Mouse (Mus musculus): Measurements from ENCODE around the gene Daglb. TPM values are rescaled to one million over a fixed set of nuclear protein-coding genes. Genes with fewer than 3 reads are reported as not detected.
"Not testable (repeated sequence)": the region's sequence is repeated elsewhere in the genome, so short reads cannot be mapped to it uniquely, and the experiment has no call there.

Daglb gene
- polyA plus RNA-seq, 1 experiment from 2014 or later = 14.6 TPM

GRCm38 (mm10) chr5:143491736-143492135, 27.4 kb downstream of the Daglb start:
- Histone ChIP-seq H3K4me3 (no peak overlapping the region), H3K4me1 (no peaks in the 10 kb centered on the region), H3K9me3 (replicated peaks) (no peaks in the 10 kb centered on the region), H3K27me3 (no peaks in the 10 kb centered on the region), H3K4me2 (replicated peaks) (no peak overlapping the region), H3K9ac (no peak overlapping the region), H3K27ac (no peak overlapping the region), H3K36me3 (peaks cover 81% of the 10 kb centered on the region)
- WGBS = 93% methylated on average over 4 of the region's 4 CpGs
- ATAC-seq (ENCODE audit: low FRiP score) = no peak

- H3K4me1 ChIP-seq = no peaks in the 10 kb centered on the region
- no peak overlapping the region for H3K27ac ChIP-seq
- no peak overlapping the region for H3K9ac ChIP-seq
- no peaks in the 10 kb centered on the region for H3K27me3 ChIP-seq
- ATAC-seq (ENCODE audit: low FRiP score) = no peak
- WGBS = 94% methylated on average over 9 of the region's 10 CpGs
- no peak overlapping the region for H3K4me3 ChIP-seq
- no peaks in the 10 kb centered on the region for H3K9me3 ChIP-seq (replicated peaks)
- H3K4me2 ChIP-seq (replicated peaks) = no peak overlapping the region
- H3K36me3 ChIP-seq = peaks cover 72% of the 10 kb centered on the region
Observed at GRCm38 (mm10) chr5:143493163-143493562, 28.8 kb downstream of the Daglb start.

- Histone ChIP-seq H3K27ac (no peak overlapping the region), H3K9ac (no peak overlapping the region), H3K36me3 (peaks cover 62% of the 10 kb centered on the region), H3K4me3 (no peak overlapping the region), H3K4me1 (no peaks in the 10 kb centered on the region), H3K4me2 (replicated peaks) (no peak overlapping the region), H3K27me3 (no peaks in the 10 kb centered on the region), H3K9me3 (replicated peaks) (no peaks in the 10 kb centered on the region)
- ATAC-seq (ENCODE audit: low FRiP score) = no peak
- WGBS = 90% methylated on average over 6 of the region's 6 CpGs
Observed at GRCm38 (mm10) chr5:143495708-143496107, 31.3 kb downstream of the Daglb start.

GRCm38 (mm10) chr5:143497451-143497850, 33.1 kb downstream of the Daglb start:
- no peaks in the 10 kb centered on the region for H3K4me1 ChIP-seq
- no peaks in the 10 kb centered on the region for H3K9me3 ChIP-seq (replicated peaks)
- H3K9ac ChIP-seq = no peak overlapping the region
- no peak for ATAC-seq (ENCODE audit: low FRiP score)
- no peaks in the 10 kb centered on the region for H3K27me3 ChIP-seq
- H3K27ac ChIP-seq = no peak overlapping the region
- no peak overlapping the region for H3K4me2 ChIP-seq (replicated peaks)
- 79% methylated on average over 3 of the region's 3 CpGs for WGBS
- H3K4me3 ChIP-seq = no peak overlapping the region
- peaks cover 64% of the 10 kb centered on the region for H3K36me3 ChIP-seq

- H3K36me3 ChIP-seq = peaks cover 67% of the 10 kb centered on the region
- 92% methylated on average over 7 of the region's 7 CpGs for WGBS
Observed at GRCm38 (mm10) chr5:143499197-143499596, 34.8 kb downstream of the Daglb start.

GRCm38 (mm10) chr5:143499686-143500085, 35.3 kb downstream of the Daglb start:
- peaks cover 67% of the 10 kb centered on the region for H3K36me3 ChIP-seq
- no peaks in the 10 kb centered on the region for H3K9me3 ChIP-seq (replicated peaks)
- no peak overlapping the region for H3K4me2 ChIP-seq (replicated peaks)
- no peaks in the 10 kb centered on the region for H3K27me3 ChIP-seq
- H3K4me3 ChIP-seq = no peak overlapping the region
- WGBS = 85% methylated on average over 4 of the region's 4 CpGs
- H3K4me1 ChIP-seq = no peaks in the 10 kb centered on the region
- ATAC-seq (ENCODE audit: low FRiP score) = no peak
- no peak overlapping the region for H3K9ac ChIP-seq
- no peak overlapping the region for H3K27ac ChIP-seq

More at GRCm38 (mm10) chr5:143499197-143499596, 34.8 kb downstream of the Daglb start:
- Histone ChIP-seq H3K4me3 (no peak overlapping the region), H3K9ac (no peak overlapping the region), H3K4me2 (replicated peaks) (no peak overlapping the region), H3K4me1 (no peaks in the 10 kb centered on the region), H3K27ac (no peak overlapping the region), H3K9me3 (replicated peaks) (no peaks in the 10 kb centered on the region), H3K27me3 (no peaks in the 10 kb centered on the region)
- no peak for ATAC-seq (ENCODE audit: low FRiP score)

GRCm38 (mm10) chr5:143500711-143501110, 36.3 kb downstream of the Daglb start:
- H3K27me3 ChIP-seq; H3K27ac ChIP-seq; H3K9ac ChIP-seq; H3K4me1 ChIP-seq; ATAC-seq (ENCODE audit: low FRiP score); H3K4me3 ChIP-seq; H3K4me2 ChIP-seq (replicated peaks); H3K9me3 ChIP-seq (replicated peaks): not testable (repeated sequence)
- WGBS = 92% methylated on average over 14 of the region's 14 CpGs
- peaks cover 67% of the 10 kb centered on the region for H3K36me3 ChIP-seq

- no peak overlapping the region for H3K4me2 ChIP-seq (replicated peaks)
- H3K4me3 ChIP-seq = no peak overlapping the region
- H3K27me3 ChIP-seq = no peaks in the 10 kb centered on the region
- H3K27ac ChIP-seq = no peak overlapping the region
- 93% methylated on average over 8 of the region's 8 CpGs for WGBS
- H3K4me1 ChIP-seq = no peaks in the 10 kb centered on the region
- no peak overlapping the region for H3K9ac ChIP-seq
- H3K36me3 ChIP-seq = peaks cover 67% of the 10 kb centered on the region
- no peak for ATAC-seq (ENCODE audit: low FRiP score)
- no peaks in the 10 kb centered on the region for H3K9me3 ChIP-seq (replicated peaks)
Observed at GRCm38 (mm10) chr5:143501140-143501539, 36.8 kb downstream of the Daglb start.

- Histone ChIP-seq H3K27me3 (no peaks in the 10 kb centered on the region), H3K4me2 (replicated peaks) (no peak overlapping the region), H3K27ac (no peak overlapping the region), H3K9ac (no peak overlapping the region), H3K4me3 (no peak overlapping the region), H3K36me3 (peaks cover 66% of the 10 kb centered on the region), H3K4me1 (no peaks in the 10 kb centered on the region), H3K9me3 (replicated peaks) (no peaks in the 10 kb centered on the region)
- ATAC-seq (ENCODE audit: low FRiP score) = no peak
- 88% methylated on average over 2 of the region's 2 CpGs for WGBS
Observed at GRCm38 (mm10) chr5:143501649-143502048, 37.3 kb downstream of the Daglb start.

GRCm38 (mm10) chr5:143502899-143503557, 38.6 kb downstream of the Daglb start:
- H3K27me3 ChIP-seq = no peaks in the 10 kb centered on the region
- H3K4me2 ChIP-seq (replicated peaks) = no peak overlapping the region
- H3K9me3 ChIP-seq (replicated peaks) = no peaks in the 10 kb centered on the region
- ATAC-seq (ENCODE audit: low FRiP score) = no peak
- H3K9ac ChIP-seq = no peak overlapping the region
- no peak overlapping the region for H3K4me3 ChIP-seq
- peaks cover 4% of the 10 kb centered on the region for H3K4me1 ChIP-seq
- H3K36me3 ChIP-seq = peaks cover 73% of the 10 kb centered on the region
- WGBS = 92% methylated on average over 19 of the region's 19 CpGs
- H3K27ac ChIP-seq = no peak overlapping the region

- peaks cover 72% of the 10 kb centered on the region for H3K36me3 ChIP-seq
- WGBS = 93% methylated on average over 6 of the region's 6 CpGs
Observed at GRCm38 (mm10) chr5:143503740-143504139, 39.4 kb downstream of the Daglb start.

GRCm38 (mm10) chr5:143504453-143504852, 40.1 kb downstream of the Daglb start:
- no peak overlapping the region for H3K4me2 ChIP-seq (replicated peaks)
- peaks cover 11% of the 10 kb centered on the region for H3K4me1 ChIP-seq
- H3K9ac ChIP-seq = no peak overlapping the region
- no peak overlapping the region for H3K27ac ChIP-seq
- H3K27me3 ChIP-seq = no peaks in the 10 kb centered on the region
- ATAC-seq (ENCODE audit: low FRiP score) = no peak
- no peaks in the 10 kb centered on the region for H3K9me3 ChIP-seq (replicated peaks)
- 74% methylated on average over 3 of the region's 3 CpGs for WGBS
- no peak overlapping the region for H3K4me3 ChIP-seq
- H3K36me3 ChIP-seq = peaks cover 65% of the 10 kb centered on the region

More at GRCm38 (mm10) chr5:143503740-143504139, 39.4 kb downstream of the Daglb start:
- Histone ChIP-seq H3K9ac (no peak overlapping the region), H3K4me1 (peaks cover 11% of the 10 kb centered on the region), H3K9me3 (replicated peaks) (no peaks in the 10 kb centered on the region), H3K27ac (no peak overlapping the region), H3K27me3 (no peaks in the 10 kb centered on the region), H3K4me2 (replicated peaks) (no peak overlapping the region), H3K4me3 (no peak overlapping the region)
- ATAC-seq (ENCODE audit: low FRiP score) = no peak

- no peak for ATAC-seq (ENCODE audit: low FRiP score)
- peaks cover 11% of the 10 kb centered on the region for H3K4me1 ChIP-seq
- H3K9ac ChIP-seq = no peak overlapping the region
- no peaks in the 10 kb centered on the region for H3K9me3 ChIP-seq (replicated peaks)
- WGBS = 92% methylated on average over 8 of the region's 8 CpGs
- H3K4me3 ChIP-seq = no peak overlapping the region
- no peaks in the 10 kb centered on the region for H3K27me3 ChIP-seq
- H3K4me2 ChIP-seq (replicated peaks) = no peak overlapping the region
- H3K27ac ChIP-seq = no peak overlapping the region
- peaks cover 63% of the 10 kb centered on the region for H3K36me3 ChIP-seq
Observed at GRCm38 (mm10) chr5:143505056-143505455, 40.7 kb downstream of the Daglb start.
